Mouse (Mus musculus) embryonic facial prominence, embryonic 15.5 days (tissue): ENCODE results near the gene Gabre. TPM values are rescaled to one million over a fixed set of nuclear protein-coding genes. Genes with fewer than 3 reads are reported as not detected.

Experiments
- ATAC-seq: fragments of 200-750 bp; cut with Nextera tagmentation; 2 replicates; pipeline ENCODE4 v1.8.0; 2017; ENCODE audit warnings: low read depth, moderate TSS enrichment; ENCODE audit not compliant: insufficient number of reproducible peaks, low FRiP score, low TSS enrichment
- H3K27ac ChIP-seq: fragments of 300-500 bp; sonication (generic); replicated peaks from 2 replicates; pipeline ENCODE4 v1.5.1; 2015; ENCODE audit warnings: mild to moderate bottlenecking, inconsistent platforms
- H3K27me3 ChIP-seq: fragments of 300-500 bp; sonication (generic); 2 replicates; pipeline ENCODE4 v1.6.1; 2015; ENCODE audit warnings: inconsistent platforms
- H3K36me3 ChIP-seq: fragments of 300-500 bp; sonication (generic); 2 replicates; pipeline ENCODE4 v1.6.1; 2015; ENCODE audit warnings: mild to moderate bottlenecking, inconsistent platforms
- H3K4me1 ChIP-seq: fragments of 300-500 bp; sonication (generic); 2 replicates; pipeline ENCODE4 v1.6.1; 2015; ENCODE audit warnings: inconsistent platforms
- H3K4me2 ChIP-seq: fragments of 300-500 bp; sonication (generic); replicated peaks from 2 replicates; pipeline ENCODE4 v1.6.1; 2015; ENCODE audit warnings: mild to moderate bottlenecking, inconsistent platforms
- H3K4me3 ChIP-seq: fragments of 300-500 bp; sonication (generic); replicated peaks from 2 replicates; pipeline ENCODE4 v1.5.1; 2015; ENCODE audit warnings: mild to moderate bottlenecking, inconsistent platforms
- H3K9ac ChIP-seq: fragments of 300-500 bp; sonication (generic); 2 replicates; pipeline ENCODE4 v1.6.1; 2015; ENCODE audit warnings: inconsistent platforms
- H3K9me3 ChIP-seq: fragments of 300-500 bp; sonication (generic); replicated peaks from 2 replicates; pipeline ENCODE4 v1.6.1; 2016; ENCODE audit warnings: inconsistent platforms
- WGBS: fragments of 180-500 bp; shearing (Covaris S2); methylation state at CpG from one replicate; pipeline ENCODE4 v1.1.7; 2015; 5-methylcytosine and 5-hydroxymethylcytosine counted together
- microRNA counts: library from miRNA; unstranded; fragments of <30 nt; microRNA quantifications from one replicate; lab custom pipeline; 2016
- microRNA-seq: library from miRNA; unstranded; fragments of <30 nt; microRNA quantifications from one replicate; pipeline ENCODE4, GENCODE M21; 2016; ENCODE audit warnings: borderline number of aligned reads
- polyA plus RNA-seq: library from polyadenylated mRNA; unstranded; fragments of >200 nt; fragmentation: Nextera tagmentation; extraction: Ambion mirVana; gene quantifications from 2 replicates; pipeline ENCODE4 v1.2.1, GENCODE M21; 2015

Gabre gene
- polyA plus RNA-seq: 4.3 and 5.2 TPM in 2 replicates

DNA sequence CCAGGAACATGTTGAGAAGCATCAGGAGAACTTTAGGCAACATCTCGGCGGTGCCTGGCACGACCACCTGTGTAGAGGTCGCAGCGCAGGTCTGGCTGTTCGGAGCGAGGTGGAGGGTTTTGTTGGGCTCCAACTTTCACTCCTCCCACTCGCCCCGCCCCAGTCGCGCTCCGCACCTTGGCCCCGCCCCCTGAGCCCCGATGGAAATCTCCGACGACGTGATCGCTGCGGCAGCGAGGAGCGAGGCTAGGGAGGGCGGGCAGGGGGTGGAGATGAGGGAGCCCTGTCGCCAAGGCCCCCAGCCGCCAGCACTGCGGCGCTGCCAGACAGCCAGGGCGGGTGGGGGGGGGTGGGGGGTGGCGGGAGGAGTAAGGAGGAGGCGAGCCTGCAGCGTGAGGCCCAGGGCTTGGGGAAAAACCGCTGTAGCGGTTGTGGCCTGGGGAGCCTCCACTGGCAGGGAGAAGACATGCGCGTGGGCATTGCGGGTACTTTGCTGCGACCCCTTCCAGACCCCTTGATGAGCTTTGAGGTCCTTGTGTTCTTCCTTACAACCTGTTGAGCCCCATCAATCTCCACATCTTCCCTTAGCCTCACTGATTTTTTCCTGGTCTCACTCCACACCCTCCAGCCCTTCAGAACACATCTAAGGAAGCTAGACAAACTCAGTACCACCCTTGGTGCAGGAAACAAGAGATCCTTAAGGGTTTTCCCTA is at the start of gene Gabre:
TSS of gene Gabre (minus strand) at position 145 of the 713 bp plus-strand sequence.
- Histone ChIP-seq H3K4me2 (peak within 1 kb of the TSS; percentile 71), H3K4me1 (no peaks in the 10 kb centered on the region), H3K9me3 (no peaks in the 10 kb centered on the region), H3K27me3 (no peaks in the 10 kb centered on the region), H3K27ac (no peak within 1 kb of the TSS; the same call in none of the 2 replicates), H3K4me3 (peak within 1 kb of the TSS; percentile 49), H3K36me3 (no peaks in the 10 kb centered on the region), H3K9ac (0 out of 2 replicates have a peak within 1 kb of the TSS, but pooled peaks have one; percentile 12)
- ATAC-seq: peak; percentile 89
- 28% methylated on average over 26 of the region's 36 CpGs for WGBS

DNA sequence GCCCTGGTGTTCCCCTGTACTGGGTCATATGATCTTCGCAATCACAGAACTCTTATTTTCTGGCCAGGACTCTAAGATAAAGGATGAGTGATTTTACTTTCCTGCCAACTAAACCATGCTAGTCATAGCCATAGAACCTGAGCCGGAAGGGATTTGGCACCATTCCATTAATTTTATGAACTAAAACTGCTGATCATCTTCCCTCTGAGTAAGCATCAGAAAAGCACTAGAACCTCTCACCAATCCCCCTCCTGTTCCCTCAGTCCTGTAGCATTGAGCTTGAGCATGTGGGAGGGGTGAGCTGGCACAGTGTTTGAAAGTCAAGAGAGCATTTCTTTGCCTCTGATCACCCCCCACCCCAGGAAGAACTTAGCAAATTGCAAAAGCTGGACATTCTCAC is 23.2 kb upstream of the Gabre start:
- Histone ChIP-seq H3K9me3 (no peaks in the 10 kb centered on the region), H3K27me3 (no peaks in the 10 kb centered on the region), H3K36me3 (no peaks in the 10 kb centered on the region), H3K9ac (no peak overlapping the region), H3K4me2 (no peak overlapping the region), H3K4me1 (no peaks in the 10 kb centered on the region), H3K27ac (no peak overlapping the region), H3K4me3 (no peak overlapping the region)
- 75% methylated on average over 2 of the region's 2 CpGs for WGBS
- ATAC-seq: no peak

DNA sequence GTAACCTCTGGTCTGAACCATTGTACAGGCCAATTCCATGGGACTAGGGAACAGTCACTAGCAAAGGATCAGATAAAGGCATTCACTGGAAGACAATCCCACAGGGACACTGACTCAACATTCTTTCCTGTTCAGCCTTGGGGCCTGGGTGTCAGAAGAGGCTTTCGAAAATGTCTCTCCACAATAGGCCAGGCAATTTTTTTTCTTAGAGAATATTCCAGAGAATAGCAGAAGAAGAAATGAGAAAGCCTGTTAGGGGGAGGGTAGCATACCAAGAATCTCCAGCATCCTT is 715 bp upstream of the Gabre start:
- Histone ChIP-seq H3K36me3 (no peaks in the 10 kb centered on the region), H3K27ac (no peak overlapping the region; the same call in 1 of the 2 replicates), H3K4me2 (peak overlapping the region; percentile 71; the same call in 1 of the 2 replicates), H3K9me3 (no peaks in the 10 kb centered on the region), H3K4me3 (peak overlapping the region; percentile 49), H3K9ac (no peak overlapping the region), H3K27me3 (no peaks in the 10 kb centered on the region), H3K4me1 (no peaks in the 10 kb centered on the region)
- WGBS: 68% methylated on average over 1 of the region's 1 CpGs
- no peak for ATAC-seq

DNA sequence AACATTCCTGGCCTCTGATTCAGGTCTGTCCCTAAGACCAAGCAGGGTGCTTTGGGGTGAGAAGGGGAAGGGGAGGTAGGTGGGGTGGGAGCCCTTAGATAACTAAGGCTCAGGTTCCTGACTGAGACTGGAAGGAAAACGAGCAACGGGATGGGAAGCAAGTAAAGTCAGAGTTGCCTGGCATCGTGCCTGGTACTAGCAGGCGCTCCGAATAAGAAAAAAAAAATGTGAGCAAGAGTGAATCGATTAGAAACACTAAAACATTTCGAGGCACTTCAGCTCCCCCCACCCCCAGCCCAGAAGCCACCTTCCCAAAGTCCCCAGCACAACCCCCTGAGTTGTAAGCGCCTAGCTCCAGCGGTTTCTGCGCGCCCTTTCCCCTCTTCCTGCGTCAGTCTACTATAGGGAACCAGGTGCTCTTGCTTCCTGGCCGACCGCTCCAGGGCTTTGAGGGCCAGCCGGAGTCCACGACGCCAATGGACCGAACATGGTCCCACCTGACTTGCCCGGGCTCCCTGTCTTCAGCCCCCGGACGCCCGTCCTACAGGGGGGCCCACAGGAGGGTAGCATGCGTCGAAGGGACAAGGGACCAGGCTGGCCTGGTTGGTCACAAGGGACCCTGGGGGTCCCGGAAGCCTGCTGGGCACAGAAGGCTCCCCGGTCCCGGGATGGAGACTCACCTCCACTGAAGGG is 491 bp downstream of the Gabre start:
- peak overlapping the region; percentile 49 for H3K4me3 ChIP-seq
- WGBS: 18% methylated on average over 22 of the region's 27 CpGs
- peak overlapping the region; percentile 71 for H3K4me2 ChIP-seq
- 0 out of 2 replicates have a peak overlapping the region, but pooled peaks have one; percentile 12 for H3K9ac ChIP-seq
- H3K36me3 ChIP-seq: no peaks in the 10 kb centered on the region
- H3K27me3 ChIP-seq: no peaks in the 10 kb centered on the region
- H3K9me3 ChIP-seq: no peaks in the 10 kb centered on the region
- H3K4me1 ChIP-seq: no peaks in the 10 kb centered on the region
- ATAC-seq: no peak
- no peak overlapping the region; the same call in 1 of the 2 replicates for H3K27ac ChIP-seq

DNA sequence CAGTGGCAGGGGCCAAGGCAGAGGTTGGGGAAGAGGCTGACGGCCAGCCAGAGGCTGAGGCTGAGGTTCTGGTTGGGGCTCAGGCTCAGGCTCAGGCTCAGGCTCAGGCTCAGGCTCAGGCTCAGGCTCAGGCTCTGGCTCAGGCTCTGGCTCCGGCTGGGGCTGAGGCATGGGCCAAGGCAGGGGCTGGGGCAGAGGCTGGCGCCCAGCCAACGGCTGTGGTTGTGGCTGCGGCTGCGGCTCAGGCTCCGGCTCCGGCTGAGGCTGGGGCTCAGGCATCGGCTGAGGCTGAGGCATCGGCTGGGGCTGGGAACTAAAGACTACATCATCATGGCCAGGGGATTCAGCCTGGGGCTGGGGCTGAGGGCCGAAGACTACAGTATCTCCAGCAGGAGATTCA is 4.0 kb downstream of the Gabre start:
- no peak overlapping the region for H3K4me2 ChIP-seq

DNA sequence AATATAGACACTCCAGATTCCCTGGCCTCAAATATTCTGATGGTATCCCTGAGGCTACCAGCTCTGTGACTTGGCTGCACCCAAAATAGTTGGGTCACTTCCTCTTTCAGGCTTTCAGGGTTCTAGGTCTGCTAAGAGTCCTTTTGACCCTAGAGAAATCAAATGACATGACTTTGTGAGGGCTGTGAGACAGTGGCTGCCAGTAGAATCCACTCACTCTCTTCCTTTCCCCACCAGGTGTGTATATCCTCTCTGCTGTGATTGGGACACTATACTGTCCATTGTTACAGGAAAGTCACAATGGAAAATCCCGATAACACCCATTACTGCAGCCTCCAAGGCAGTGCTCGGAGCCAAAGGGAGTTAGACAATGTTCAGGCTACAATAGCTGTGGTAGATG is 52.9 kb downstream of the Gabre start, which contains the start of gene Magea4:
TSS of gene Magea4 (plus strand) at position 301 of the 400 bp plus-strand sequence.
- no peaks in the 10 kb centered on the region for H3K36me3 ChIP-seq
- no peaks in the 10 kb centered on the region for H3K9me3 ChIP-seq
- H3K27me3 ChIP-seq: no peaks in the 10 kb centered on the region
- no peaks in the 10 kb centered on the region for H3K4me1 ChIP-seq
- H3K4me2 ChIP-seq: no peak within 1 kb of the TSS
- no peak within 1 kb of the TSS for H3K9ac ChIP-seq
- 71% methylated on average over 2 of the region's 2 CpGs for WGBS
- no peak for ATAC-seq
- H3K27ac ChIP-seq: no peak within 1 kb of the TSS
- no peak within 1 kb of the TSS for H3K4me3 ChIP-seq

More for the DNA sequence above, 4.0 kb downstream of the Gabre start:
- ATAC-seq: peak; percentile 31; the same call in 1 of the 2 replicates
- Histone ChIP-seq H3K9me3 (no peaks in the 10 kb centered on the region), H3K4me1 (no peaks in the 10 kb centered on the region), H3K27ac (no peak overlapping the region), H3K27me3 (no peaks in the 10 kb centered on the region), H3K36me3 (no peaks in the 10 kb centered on the region), H3K9ac (no peak overlapping the region), H3K4me3 (no peak overlapping the region)
- WGBS: 85% methylated on average over 11 of the region's 11 CpGs

MicroRNAs encoded within 50 kb of the gene (microRNA counts, 519-probe panel; counts per million panel counts)
- microRNA mmu-miR-224 (lab: Ali Mortazavi, UCI) (1,719 counts per million, percentile 22 among the panel's probes with 10 or more counts), microRNA mmu-miR-452 (lab: Ali Mortazavi, UCI) (942 counts per million, percentile 4 among the panel's probes with 10 or more counts)

Small RNA genes lying within 50 kb of the gene (microRNA-seq; reads per million reads assigned to microRNA genes)
- 382 reads per million, percentile 70 among the genes with 10 or more reads in this experiment for gene Mir224
- gene Mir452: 58.1 reads per million, percentile 48 among the genes with 10 or more reads in this experiment

Other genes with a start within 250 kb of the Gabre start
- not detected in 2 replicates for gene Magea4, start 52.8 kb downstream of the Gabre start, polyA plus RNA-seq
- not detected in 2 replicates for gene Magea10, start 112.1 kb upstream of the Gabre start, polyA plus RNA-seq